Mouse (Mus musculus): ENCODE data around the gene Ormdl3.

The Ormdl3 gene

GRCm38 (mm10) chr11:98568326-98568725, 18.8 kb downstream of the Ormdl3 start:
- in situ Hi-C loops (cut with MboI; ENCODE audit: unreplicated experiment in 2 of 2), result no loop called here

GRCm38 (mm10) chr11:98563921-98564414, 23.2 kb downstream of the Ormdl3 start:
- in situ Hi-C loops (cut with MboI; ENCODE audit: unreplicated experiment in 2 of 2), result no loop called here

GRCm38 (mm10) chr11:98563025-98563424, 24.1 kb downstream of the Ormdl3 start:
- in situ Hi-C loops (cut with MboI; ENCODE audit: unreplicated experiment in 2 of 2), result no loop called here

- in situ Hi-C loops (cut with MboI; ENCODE audit: unreplicated experiment in 2 of 2), result no loop called here
Measured at GRCm38 (mm10) chr11:98560942-98561341, 26.2 kb downstream of the Ormdl3 start.

- in situ Hi-C loops (cut with MboI; ENCODE audit: unreplicated experiment in 2 of 2), result no loop called here
Measured at GRCm38 (mm10) chr11:98555124-98555700, 32.0 kb downstream of the Ormdl3 start.

- in situ Hi-C loops (cut with MboI; ENCODE audit: unreplicated experiment in 2 of 2), result loop anchor here (5.0 kb wide), 5 partner anchors 38 to 97 kb away; partner anchors contain the start of gene Lrrc3c (in 1 of the 2)
Measured at GRCm38 (mm10) chr11:98553966-98554365, 33.2 kb downstream of the Ormdl3 start.

GRCm38 (mm10) chr11:98550975-98551828, 36.0 kb downstream of the Ormdl3 start, which contains the start of gene Zpbp2:
Gene Zpbp2 (plus strand): TSS chr11:98551097.
- in situ Hi-C loops (cut with MboI; ENCODE audit: unreplicated experiment in 2 of 2), result loop anchor here (5.0 kb wide), 5 partner anchors 41 to 94 kb away; partner anchors contain the start of gene Lrrc3c (in 1 of the 2)

GRCm38 (mm10) chr11:98550311-98550974, 36.7 kb downstream of the Ormdl3 start:
- in situ Hi-C loops (cut with MboI; ENCODE audit: unreplicated experiment in 2 of 2), result loop anchor here (5.0 kb wide), 5 partner anchors 42 to 93 kb away; partner anchors contain the start of gene Lrrc3c (in 1 of the 2)

- in situ Hi-C loops (cut with MboI; ENCODE audit: unreplicated experiment in 2 of 2), result loop anchor here in 1 of 2 experiments (5.0 kb wide), 1 partner anchor 207 kb away; no protein-coding TSS in a partner anchor
Measured at GRCm38 (mm10) chr11:98549363-98549762, 37.8 kb downstream of the Ormdl3 start.

GRCm38 (mm10) chr11:98547308-98547693, 39.9 kb downstream of the Ormdl3 start:
- in situ Hi-C loops (cut with MboI; ENCODE audit: unreplicated experiment in 2 of 2), result loop anchor here in 1 of 2 experiments (5.0 kb wide), 1 partner anchor 205 kb away; no protein-coding TSS in a partner anchor

- in situ Hi-C loops (cut with MboI; ENCODE audit: unreplicated experiment in 2 of 2), result loop anchor here in 1 of 2 experiments (5.0 kb wide), 1 partner anchor 204 kb away; no protein-coding TSS in a partner anchor
Measured at GRCm38 (mm10) chr11:98546529-98547307, 40.5 kb downstream of the Ormdl3 start.

- in situ Hi-C loops (cut with MboI; ENCODE audit: unreplicated experiment in 2 of 2), result loop anchor here in 1 of 2 experiments (5.0 kb wide), 1 partner anchor 203 kb away; no protein-coding TSS in a partner anchor
Measured at GRCm38 (mm10) chr11:98545711-98546231, 41.4 kb downstream of the Ormdl3 start, which contains the start of gene Ikzf3. Gene Ikzf3 (minus strand): TSS chr11:98546031.

- in situ Hi-C loops (cut with MboI; ENCODE audit: unreplicated experiment in 2 of 2), result loop anchor here in 1 of 2 experiments (5.0 kb wide), 1 partner anchor 203 kb away; no protein-coding TSS in a partner anchor
Measured at GRCm38 (mm10) chr11:98544890-98545677, 42.1 kb downstream of the Ormdl3 start.

- in situ Hi-C loops (cut with MboI; ENCODE audit: unreplicated experiment in 2 of 2), result no loop called here
Measured at GRCm38 (mm10) chr11:98543414-98543813, 43.8 kb downstream of the Ormdl3 start.

- in situ Hi-C loops (cut with MboI; ENCODE audit: unreplicated experiment in 2 of 2), result no loop called here
Measured at GRCm38 (mm10) chr11:98542553-98542952, 44.6 kb downstream of the Ormdl3 start.

- in situ Hi-C loops (cut with MboI; ENCODE audit: unreplicated experiment in 2 of 2), result no loop called here
Measured at GRCm38 (mm10) chr11:98540319-98540718, 46.8 kb downstream of the Ormdl3 start.

- in situ Hi-C loops (cut with MboI; ENCODE audit: unreplicated experiment in 2 of 2), result loop anchor here in 1 of 2 experiments (10.0 kb wide), 1 partner anchor 73 kb away; no protein-coding TSS in a partner anchor
Measured at GRCm38 (mm10) chr11:98537480-98538034, 49.6 kb downstream of the Ormdl3 start.
